Mouse (Mus musculus) neural tube, embryonic 11.5 days (tissue): ENCODE results near the gene Zc3hav1. TPM values are rescaled to one million over a fixed set of nuclear protein-coding genes. Genes with fewer than 3 reads are reported as not detected.

Experiments
- polyA plus RNA-seq: library from polyadenylated mRNA; unstranded; fragments of >200 nt; fragmentation: Nextera tagmentation; extraction: Ambion mirVana; gene quantifications from 2 replicates; pipeline ENCODE4 v1.2.1, GENCODE M21; 2014

Gene Zc3hav1
- polyA plus RNA-seq, 1 experiment from 2014 or later = 1.4 TPM

Other genes with a start within 250 kb of the Zc3hav1 start
- not detected in 2 replicates for gene Tmem213, start 245.3 kb downstream of the Zc3hav1 start, polyA plus RNA-seq
- not detected in 2 replicates for gene Atp6v0a4, start 230.0 kb downstream of the Zc3hav1 start, polyA plus RNA-seq
- 12.9 and 13.5 TPM in 2 replicates for gene D630045J12Rik, start 100.6 kb downstream of the Zc3hav1 start, polyA plus RNA-seq
- 15.4 and 17.0 TPM in 2 replicates for gene Zc3hav1l, start 55.3 kb downstream of the Zc3hav1 start, polyA plus RNA-seq
- gene Ttc26, start 26.9 kb upstream of the Zc3hav1 start, polyA plus RNA-seq = 9.9 and 11.8 TPM in 2 replicates
- 20.0 TPM in 2 replicates for gene Ubn2, start 79.3 kb upstream of the Zc3hav1 start, polyA plus RNA-seq
- 106 and 122 TPM in 2 replicates for gene Fmc1, start 178.9 kb upstream of the Zc3hav1 start, polyA plus RNA-seq
- gene Luc7l2, start 196.7 kb upstream of the Zc3hav1 start, polyA plus RNA-seq = 32.7 and 35.6 TPM in 2 replicates